Mouse (Mus musculus): Measurements from ENCODE around the gene Cyp2d10.

- TF ChIP-seq CTCF (IDR thresholded peaks at IDR 0.05; ENCODE audit: control insufficient read depth, insufficient read depth, insufficient read length) (no peak), MYOD1 (IDR thresholded peaks at IDR 0.05; ENCODE audit: control insufficient read depth, insufficient read length, low read depth) (no peak), USF1 (IDR thresholded peaks at IDR 0.05; ENCODE audit: low read depth) (no peak), CEBPB (IDR thresholded peaks at IDR 0.05; ENCODE audit: low read depth) (no peak), MYOG (IDR thresholded peaks at IDR 0.05; ENCODE audit: control insufficient read depth, extremely low read depth, insufficient read length) (no peak)
These were observed 2.8 kb downstream of the Cyp2d10 start for GRCm38 (mm10) chr15:82404163-82404562.
